Mouse (Mus musculus) limb, embryonic 14.5 days (tissue): Measurements from ENCODE around the gene Igflr1. TPM values are rescaled to one million over a fixed set of nuclear protein-coding genes. Genes with fewer than 3 reads are reported as not detected.

Experiments used
- ATAC-seq: fragments of 200-750 bp; cut with Nextera tagmentation; 2 replicates; pipeline ENCODE4 v1.8.0; 2017; ENCODE audit warnings: low read depth, moderate number of reproducible peaks, moderate TSS enrichment; ENCODE audit not compliant: low FRiP score
- DNase-seq: peaks from one replicate; pipeline ENCODE4 v3.0.0-alpha.2; 2015; ENCODE audit warnings: low spot score
- H3K27ac ChIP-seq: fragments of 300-500 bp; sonication (generic); replicated peaks from 2 replicates; pipeline ENCODE4 v1.5.1; 2014; ENCODE audit warnings: low read depth, mild to moderate bottlenecking, low read length, moderate library complexity, mixed read lengths
- H3K27me3 ChIP-seq: fragments of 300-500 bp; sonication (generic); 2 replicates; pipeline ENCODE4 v1.6.1; 2014; ENCODE audit warnings: low read length, mixed read lengths; ENCODE audit not compliant: control insufficient read depth, insufficient read depth
- H3K36me3 ChIP-seq: fragments of 300-500 bp; sonication (generic); 2 replicates; pipeline ENCODE4 v1.6.1; 2014; ENCODE audit warnings: mild to moderate bottlenecking, low read length, moderate library complexity, mixed read lengths; ENCODE audit not compliant: control insufficient read depth, insufficient read depth
- H3K4me1 ChIP-seq: fragments of 300-500 bp; sonication (generic); 2 replicates; pipeline ENCODE4 v1.6.1; 2014; ENCODE audit warnings: antibody characterized with exemption, low read length, mixed read lengths; ENCODE audit not compliant: control insufficient read depth, insufficient read depth
- H3K4me2 ChIP-seq: fragments of 300-500 bp; sonication (generic); replicated peaks from 2 replicates; pipeline ENCODE4 v1.6.1; 2014; ENCODE audit warnings: low read depth, mild to moderate bottlenecking, low read length, moderate library complexity; ENCODE audit not compliant: severe bottlenecking
- H3K4me3 ChIP-seq: fragments of 300-500 bp; sonication (generic); replicated peaks from 2 replicates; pipeline ENCODE4 v1.5.1; 2014; ENCODE audit warnings: low read length
- H3K9ac ChIP-seq: fragments of 300-500 bp; sonication (generic); 2 replicates; pipeline ENCODE4 v1.6.1; 2014; ENCODE audit warnings: mild to moderate bottlenecking, low read depth, low read length, moderate library complexity; ENCODE audit not compliant: severe bottlenecking
- H3K9me3 ChIP-seq: fragments of 300-500 bp; sonication (generic); 2 replicates; pipeline ENCODE4 v1.6.1; 2016; ENCODE audit warnings: low read length; ENCODE audit not compliant: control insufficient read depth
- POLR2A ChIP-seq: fragments of 200-500 bp; IDR thresholded peaks from 2 replicates; pipeline ENCODE4 v1.8.0; 2012; ENCODE audit warnings: inconsistent platforms, mild to moderate bottlenecking, moderate library complexity, borderline replicate concordance; ENCODE audit not compliant: insufficient read depth, insufficient read length; ENCODE audit errors: extremely low read depth
- WGBS: fragments of 180-500 bp; shearing (Covaris S2); extraction: QIAGEN DNeasy Blood & Tissue Kit; methylation state at CpG from one replicate; pipeline ENCODE4 v1.1.7; 2014; 5-methylcytosine and 5-hydroxymethylcytosine counted together
- polyA plus RNA-seq, 2 experiments: library from polyadenylated mRNA; depleted of rRNA in 1 of 2; stranded (reverse) in 1 of 2; unstranded in 1 of 2; fragments of >200 nt; fragmentation: Nextera tagmentation in 1 of 2; extraction: Ambion mirVana in 1 of 2; gene quantifications; 2 replicates each; pipeline versions ENCODE4 v1.2.1 to v1.2.3; 2012 to 2014

The Igflr1 gene
- polyA plus RNA-seq, 2 experiments = 1.7 to 5.2 TPM

DNA sequence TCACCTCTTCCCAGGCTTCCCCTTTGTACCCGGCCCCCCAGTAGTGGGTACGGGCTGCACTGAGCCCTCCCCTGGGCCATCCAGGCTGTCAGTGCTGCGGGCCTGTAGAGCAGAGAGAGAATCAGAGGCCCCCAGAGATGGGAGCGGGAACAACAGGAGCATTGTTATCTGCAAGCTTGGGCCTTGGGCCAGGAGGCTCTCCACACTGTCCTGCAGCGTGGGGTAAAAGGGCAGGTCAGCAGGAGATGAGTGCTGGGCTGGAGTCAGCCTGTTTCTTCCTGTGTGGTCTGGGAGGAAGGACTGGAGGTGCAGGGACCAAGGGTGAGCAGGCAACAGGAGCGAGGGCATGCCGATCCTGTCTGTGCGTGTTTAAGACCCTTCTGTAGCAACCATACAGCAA lies 32.3 kb upstream of the Igflr1 start:
- peaks cover 44% of the 10 kb centered on the region for H3K36me3 ChIP-seq
- H3K4me1 ChIP-seq = peaks cover 12% of the 10 kb centered on the region
- no peak overlapping the region for H3K4me3 ChIP-seq
- no peak for TF ChIP-seq POLR2A
- 50% methylated on average over 8 of the region's 8 CpGs for WGBS
- no peaks in the 10 kb centered on the region for H3K9me3 ChIP-seq
- no peaks in the 10 kb centered on the region for H3K27me3 ChIP-seq
- H3K9ac ChIP-seq = 0 out of 2 replicates have a peak overlapping the region, but pooled peaks have one; percentile 21
- no peak overlapping the region for H3K4me2 ChIP-seq
- DNase-seq = no peak
- no peak for ATAC-seq
- no peak overlapping the region for H3K27ac ChIP-seq

DNA sequence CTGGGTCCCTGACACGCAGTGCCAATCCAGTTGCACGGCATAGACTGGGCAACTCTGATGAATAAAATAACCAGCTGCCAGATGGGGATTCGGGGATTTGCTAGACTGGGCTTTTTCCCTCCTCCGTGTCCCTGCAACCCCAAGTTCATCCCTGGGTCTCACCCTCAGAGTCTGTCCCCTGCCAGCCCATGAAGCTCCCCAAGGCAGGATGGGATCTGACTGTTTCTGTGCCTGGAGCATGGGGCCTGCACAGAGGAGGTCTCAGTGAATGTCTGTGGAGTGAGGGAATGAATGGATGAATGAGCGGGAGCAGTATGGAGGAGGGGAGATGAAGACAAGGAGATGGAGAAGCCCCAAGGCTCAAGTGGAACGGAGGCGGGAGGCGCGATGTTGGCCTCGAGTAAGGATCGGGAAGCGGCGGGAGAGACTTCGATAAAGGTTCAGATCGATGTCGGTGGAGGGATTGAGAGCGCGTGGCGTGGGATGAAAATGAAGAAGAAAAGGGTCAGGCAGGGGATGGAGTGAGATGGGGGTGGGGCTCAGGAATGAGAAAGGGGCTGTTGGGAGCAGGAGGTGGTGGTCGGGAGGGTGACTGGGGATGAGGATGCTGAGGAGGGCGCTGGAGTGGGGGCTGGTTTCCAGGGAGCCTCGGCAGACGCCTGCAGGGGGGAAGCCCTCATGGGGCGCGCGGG lies 31.1 kb upstream of the Igflr1 start:
- TF ChIP-seq POLR2A = no peak
- Histone ChIP-seq H3K4me2 (peak overlapping the region; percentile 88), H3K4me3 (peak overlapping the region; percentile 79), H3K36me3 (peaks cover 32% of the 10 kb centered on the region), H3K4me1 (peaks cover 12% of the 10 kb centered on the region), H3K9me3 (no peaks in the 10 kb centered on the region), H3K9ac (peak overlapping the region; percentile 68), H3K27ac (no peak overlapping the region; the same call in 1 of the 2 replicates), H3K27me3 (no peaks in the 10 kb centered on the region)
- no peak for DNase-seq
- ATAC-seq = no peak; the same call in 1 of the 2 replicates
- WGBS = 9% methylated on average over 20 of the region's 26 CpGs

DNA sequence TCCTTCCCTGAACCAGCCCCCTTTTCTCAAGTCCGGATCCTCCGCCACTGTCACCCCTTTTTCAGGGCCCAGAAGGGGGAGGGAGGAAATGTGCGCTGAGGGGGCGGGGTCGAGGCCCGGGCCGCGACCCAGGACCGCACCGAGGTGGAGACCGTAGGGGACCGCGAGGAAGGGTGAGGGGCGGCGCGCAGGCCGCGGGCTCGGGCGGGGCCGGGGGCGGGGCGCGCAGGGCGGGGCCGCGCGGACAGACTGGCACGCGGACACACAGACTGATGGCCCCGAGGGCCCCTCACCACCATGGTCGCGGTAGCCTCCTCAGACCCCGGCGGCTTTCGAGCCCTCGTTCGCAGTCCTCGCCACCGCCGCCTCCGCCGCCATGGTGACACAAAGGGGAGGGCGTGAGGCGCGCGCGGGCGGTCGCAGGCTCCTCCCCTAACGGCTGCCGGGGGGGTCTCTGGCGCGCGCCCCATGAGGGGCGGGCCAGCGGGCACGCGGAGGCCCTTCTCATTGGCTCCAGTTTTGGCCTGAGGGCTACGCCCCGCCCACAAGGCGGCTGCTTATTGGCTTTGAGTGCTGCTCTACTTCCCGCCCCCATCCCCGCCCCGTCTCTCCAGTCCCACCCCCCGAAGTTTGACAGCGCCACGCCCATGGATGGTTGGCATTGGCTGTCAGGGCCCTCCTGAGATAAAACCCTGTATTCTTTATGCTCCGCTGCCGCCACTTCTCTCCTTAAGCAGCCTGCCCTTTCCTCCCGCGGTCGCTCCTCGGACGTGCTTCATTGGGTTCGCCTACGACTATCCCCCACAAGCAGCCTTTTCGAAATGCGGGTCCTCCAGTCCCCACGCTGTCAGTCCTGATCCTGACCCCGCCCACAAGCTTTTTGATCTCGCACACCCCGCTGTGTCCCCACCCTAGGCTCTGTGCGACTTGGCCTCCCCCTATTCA lies 30.3 kb upstream of the Igflr1 start, which contains the start of gene Arhgap33:
Gene Arhgap33 (minus strand): TSS at position 428 of the 945 bp plus-strand sequence.
- Histone ChIP-seq H3K4me1 (peaks cover 12% of the 10 kb centered on the region), H3K36me3 (peaks cover 31% of the 10 kb centered on the region), H3K4me3 (peak within 1 kb of the TSS; percentile 79), H3K27me3 (no peaks in the 10 kb centered on the region), H3K9ac (peak within 1 kb of the TSS; percentile 68), H3K4me2 (peak within 1 kb of the TSS; percentile 88), H3K27ac (no peak within 1 kb of the TSS; the same call in 1 of the 2 replicates), H3K9me3 (no peaks in the 10 kb centered on the region)
- DNase-seq (peak; percentile 99), ATAC-seq (peak; percentile 95)
- 0 out of 2 replicates have a peak, but pooled peaks have one; percentile 25 for TF ChIP-seq POLR2A
- WGBS = 1% methylated on average over 33 of the region's 84 CpGs

DNA sequence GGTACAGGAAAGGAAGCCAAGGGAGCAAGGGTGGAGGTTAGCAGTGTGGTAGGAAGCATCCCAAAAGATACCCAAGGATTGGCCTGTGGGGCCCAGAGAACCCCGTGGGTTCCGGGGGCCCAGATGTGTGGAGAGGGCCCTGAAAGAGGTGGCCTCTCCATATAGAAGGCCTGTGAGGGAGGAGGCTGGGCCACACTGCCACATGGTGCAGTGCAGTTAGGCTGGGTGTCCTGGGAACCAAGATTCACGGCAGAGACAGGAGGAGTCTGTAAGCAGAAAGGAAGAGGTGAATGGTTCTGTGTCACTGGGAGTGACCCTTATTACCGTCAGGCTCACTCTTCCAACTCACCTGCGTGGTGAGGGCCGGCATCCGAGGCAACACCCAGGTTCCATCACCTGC lies 24.7 kb upstream of the Igflr1 start:
- H3K27me3 ChIP-seq = no peaks in the 10 kb centered on the region
- no peak overlapping the region for H3K27ac ChIP-seq
- H3K4me3 ChIP-seq = no peak overlapping the region
- H3K4me1 ChIP-seq = peaks cover under 1% of the 10 kb centered on the region; the same call in 1 of the 2 replicates
- H3K36me3 ChIP-seq = peaks cover 34% of the 10 kb centered on the region
- DNase-seq (no peak), ATAC-seq (no peak)
- no peak for TF ChIP-seq POLR2A
- H3K9me3 ChIP-seq = no peaks in the 10 kb centered on the region
- H3K4me2 ChIP-seq = no peak overlapping the region
- WGBS = 82% methylated on average over 7 of the region's 7 CpGs
- H3K9ac ChIP-seq = no peak overlapping the region

DNA sequence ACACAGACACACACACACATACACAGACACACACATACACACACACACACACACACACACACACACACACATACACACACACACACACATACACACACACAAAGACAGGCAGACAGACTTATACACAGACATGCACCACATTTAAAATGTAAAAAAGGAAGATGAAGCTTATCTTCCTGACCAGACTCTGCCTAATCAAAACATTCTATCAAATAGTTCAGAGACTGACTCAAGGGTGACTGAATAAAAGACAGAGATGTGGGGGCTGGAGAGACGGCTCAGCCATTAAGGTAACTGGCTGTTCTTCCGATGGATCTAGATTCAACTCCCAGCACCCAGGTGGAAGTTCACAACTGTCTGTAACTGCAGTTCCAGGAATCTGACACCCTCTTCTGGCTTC lies 20.9 kb upstream of the Igflr1 start:
- H3K9me3 ChIP-seq = no peaks in the 10 kb centered on the region
- no peaks in the 10 kb centered on the region for H3K27me3 ChIP-seq
- H3K9ac ChIP-seq = no peak overlapping the region
- ATAC-seq (no peak), DNase-seq (no peak)
- no peak overlapping the region for H3K4me2 ChIP-seq
- no peak overlapping the region for H3K4me3 ChIP-seq
- no peak overlapping the region for H3K27ac ChIP-seq
- TF ChIP-seq POLR2A = no peak
- WGBS = 98% methylated on average over 2 of the region's 2 CpGs
- H3K4me1 ChIP-seq = no peaks in the 10 kb centered on the region
- H3K36me3 ChIP-seq = peaks cover 57% of the 10 kb centered on the region
